8 mouse cellular contexts compared by ENCODE assay signal in genomic region chr12:15811682-15812081, GRCm38 (mm10). TPM values are rescaled to one million over a fixed set of nuclear protein-coding genes. Genes with fewer than 3 reads are reported as not detected.
A peak's percentile ranks its signal among the peaks of the same experiment; 100 is the strongest.
DNase-seq lines count a peak whose midpoint lies in the region; ATAC-seq and TF ChIP-seq lines count a peak whose summit lies in the region.
"Had no signal": no experiment of that assay in that cellular context is flagged by ENCODE, and none has a peak within 500 bp of the region (broad histone marks: within the 10 kb centered on the region; RNA-seq: fewer than 3 reads in every experiment).

No protein-coding gene starts in this region.

- H3K4me3 ChIP-seq in CH12.LX (replicated peaks in 1 of 3; ENCODE audit: low read depth in 2 of 3, low read length in 2 of 3, poor library complexity in 1 of 3): peak overlapping the region in 1 of 3 experiments; percentile 19
- peak overlapping the region; percentile 82 for H3K4me3 ChIP-seq in heart, embryonic 15.5 days
- H3K4me3 ChIP-seq: erythroblast, embryonic 14.5 days had no signal

- TF ChIP-seq POLR2A in CH12.LX (IDR thresholded peaks at IDR 0.05; ENCODE audit: low read depth, low read length): no peak
- no peak for TF ChIP-seq POLR2A in brain, embryonic 14.5 days (IDR thresholded peaks at IDR 0.05; ENCODE audit: borderline replicate concordance, extremely low read depth, insufficient read depth, insufficient read length, poor library complexity, severe bottlenecking)

- TF ChIP-seq CTCF in CH12.LX (conservative IDR thresholded peaks at IDR 0.05 in 1 of 2, IDR thresholded peaks at IDR 0.05 in 1 of 2; ENCODE audit: low read depth in 2 of 2, low read length in 2 of 2): no peak
- no peak for TF ChIP-seq CTCF in brain, embryonic 14.5 days (IDR thresholded peaks at IDR 0.05; ENCODE audit: borderline replicate concordance, extremely low read depth, insufficient read depth, insufficient read length)

- peaks cover 6 to 26% of the 10 kb centered on the region in 2 experiments for H3K4me1 ChIP-seq in CH12.LX (ENCODE audit: control insufficient read depth in 1 of 2, insufficient read depth in 2 of 2)
- peaks cover 28% of the 10 kb centered on the region for H3K4me1 ChIP-seq in heart, embryonic 15.5 days (replicated peaks)

- DNase-seq in CH12.LX (ENCODE audit: extremely low read depth): peak; percentile 53
- DNase-seq in brain, embryonic 14.5 days (ENCODE audit: low read depth): peak; percentile 81
- DNase-seq in kidney, postnatal 14 days: peak; percentile 49
- peak; percentile 53 to 56 for DNase-seq in natural killer cell, adult 2 months (ENCODE audit: low spot score in 2 of 2)
- no peak for DNase-seq in layer of hippocampus, adult 8-10 months (ENCODE audit: low spot score in 2 of 2)
- no peak for DNase-seq in adrenal gland, postnatal 10 days

- in situ Hi-C loops in CH12.LX (cut with MboI; ENCODE audit: low pct_ligation_motif_present, low pct_unique_long_range_greater_than_20kb, low sequenced_read_pairs): loop anchor here (10.0 kb wide), 2 partner anchors 207 to 573 kb away; no protein-coding TSS in a partner anchor

- ATAC-seq in heart, embryonic 15.5 days (replicated peaks; ENCODE audit: insufficient number of reproducible peaks, insufficient read depth, low FRiP score, low read depth): no peak

- H3K4me2 ChIP-seq in CH12.LX (ENCODE audit: insufficient read depth, low read depth, poor library complexity, severe bottlenecking): no peak overlapping the region
- H3K4me2 ChIP-seq in heart, embryonic 15.5 days: peak overlapping the region; percentile 86

- WGBS in heart, embryonic 15.5 days: 20% methylated on average over 4 of the region's 4 CpGs

- H3K9me3 ChIP-seq in CH12.LX (replicated peaks; ENCODE audit: low read length): no peaks in the 10 kb centered on the region
- no peaks in the 10 kb centered on the region for H3K9me3 ChIP-seq in heart, embryonic 15.5 days (replicated peaks)

- H3K27me3 ChIP-seq in CH12.LX (replicated peaks): no peaks in the 10 kb centered on the region
- H3K27me3 ChIP-seq in heart, embryonic 15.5 days: no peaks in the 10 kb centered on the region

- H3K27ac ChIP-seq in CH12.LX (ENCODE audit: insufficient read depth, low read depth): peak overlapping the region; percentile 31; the same call in 1 of the 2 replicates
- peak overlapping the region; percentile 99 for H3K27ac ChIP-seq in heart, embryonic 15.5 days

- dilution Hi-C loops in CH12.LX (cut with MboI; ENCODE audit: extremely low pct_ligation_motif_present, extremely low pct_unique_long_range_greater_than_20kb, low sequenced_read_pairs): no loop called here

- peaks cover 8 to 23% of the 10 kb centered on the region in 2 experiments for H3K36me3 ChIP-seq in CH12.LX (replicated peaks in 1 of 2; ENCODE audit: control insufficient read depth in 1 of 2, insufficient read depth in 1 of 2, low read length in 1 of 2)
- H3K36me3 ChIP-seq in heart, embryonic 15.5 days: peaks cover 28% of the 10 kb centered on the region

- H3K9ac ChIP-seq in CH12.LX (ENCODE audit: insufficient read depth, low read depth): no peak overlapping the region; the same call in 1 of the 2 replicates
- H3K9ac ChIP-seq in heart, embryonic 15.5 days: peak overlapping the region; percentile 37; the same call in 1 of the 2 replicates

- TF ChIP-seq RAD21 in CH12.LX (IDR thresholded peaks at IDR 0.05; ENCODE audit: low read depth, low read length): no peak

- H3K79me2 ChIP-seq in CH12.LX (replicated peaks; ENCODE audit: control insufficient read depth, extremely low read depth, insufficient read depth, poor library complexity, severe bottlenecking): peaks cover 4% of the 10 kb centered on the region; the same call in 1 of the 2 replicates

- no peak for TF ChIP-seq EP300 in CH12.LX (IDR thresholded peaks at IDR 0.05; ENCODE audit: low read length)

TF ChIP-seq in CH12.LX, 34 proteins besides CTCF, POLR2A, EP300 and RAD21:
- TF ChIP-seq MYC (IDR thresholded peaks at IDR 0.05; ENCODE audit: low read depth, low read length): no peak
- peak; percentile 25; the same call in 1 of the 2 replicates for TF ChIP-seq ZNF384 (IDR thresholded peaks at IDR 0.05; ENCODE audit: low read depth, low read length)
- TF ChIP-seq ETS1 (conservative IDR thresholded peaks at IDR 0.05; ENCODE audit: low read depth, low read length): peak; percentile 68

RNA-seq across cellular contexts. Expression of gene Trib2, which starts 5.0 kb away (rescaled TPM):
- total RNA-seq in CH12.LX (2012; rRNA removed) (5.1 and 8.1 TPM in 2 replicates), CH12.LX (2014; rRNA removed) (13.4 and 13.5 TPM in 2 replicates)
- 10.3 and 10.6 TPM in 2 replicates for polyA plus RNA-seq in CH12.LX (2012; ENCODE audit: insufficient read length, low read depth)
- 84.3 and 113 TPM in 2 replicates for polyA plus RNA-seq in brain, embryonic 14.5 days (2012; rRNA removed)
- 44.9 and 48.3 TPM in 2 replicates for polyA plus RNA-seq in heart, embryonic 15.5 days (2015; fragmentation: Nextera tagmentation; extraction: Ambion mirVana)
- 10 to 100 TPM; 27.4 to 35.4 (median 30.8) TPM for total RNA-seq in layer of hippocampus, adult 8-10 months (2022)
- total RNA-seq in adrenal gland, postnatal 10 days (2021): 10 to 100 TPM; 24.8 to 25.1 TPM
- polyA plus RNA-seq: erythroblast, embryonic 14.5 days had no signal

Comparison
In these comparisons a context has a peak if more than half of its experiments do, and no peak if none do; other contexts are left out.
1. DNase-seq: peak in CH12.LX (single experiment), brain, embryonic 14.5 days (single experiment), kidney, postnatal 14 days (single experiment) and natural killer cell, adult 2 months (2 of 2); none in layer of hippocampus, adult 8-10 months (0 of 2) and adrenal gland, postnatal 10 days (single experiment).